Mouse (Mus musculus): ENCODE measurements at regions not wholly inside any gene's neighbourhood (a gene's known extent, or its start where the extent isn't known, plus 50 kb on each side); places are given as distances from the start of the nearest gene placed in this dataset.
A peak's percentile ranks its signal among the peaks of the same experiment; 100 is the strongest.
"Not testable (repeated sequence)": the region's sequence is repeated elsewhere in the genome, so short reads cannot be mapped to it uniquely, and the experiment has no call there.

DNA sequence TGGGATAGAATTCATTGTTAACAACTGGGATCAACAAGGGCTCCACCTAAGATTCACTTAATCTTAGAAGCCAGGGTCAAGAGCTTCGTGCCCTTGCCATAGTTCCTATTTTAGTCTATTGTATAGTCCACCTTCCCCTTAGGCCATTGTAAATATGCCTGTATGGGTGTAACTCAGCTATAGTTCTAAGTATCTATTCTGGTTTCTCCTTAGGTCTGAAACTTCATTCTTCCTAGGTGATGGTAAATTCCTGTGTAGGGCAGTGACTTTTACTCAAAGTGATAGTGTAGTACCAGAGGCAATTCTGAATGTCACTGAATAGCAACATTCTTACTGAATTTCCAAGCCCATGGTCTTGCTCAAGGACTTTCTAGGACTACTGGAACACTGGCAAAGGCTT, 989.4 kb downstream of the Ankrd7 start:
- DNase-seq, result not testable (repeated sequence)

DNA sequence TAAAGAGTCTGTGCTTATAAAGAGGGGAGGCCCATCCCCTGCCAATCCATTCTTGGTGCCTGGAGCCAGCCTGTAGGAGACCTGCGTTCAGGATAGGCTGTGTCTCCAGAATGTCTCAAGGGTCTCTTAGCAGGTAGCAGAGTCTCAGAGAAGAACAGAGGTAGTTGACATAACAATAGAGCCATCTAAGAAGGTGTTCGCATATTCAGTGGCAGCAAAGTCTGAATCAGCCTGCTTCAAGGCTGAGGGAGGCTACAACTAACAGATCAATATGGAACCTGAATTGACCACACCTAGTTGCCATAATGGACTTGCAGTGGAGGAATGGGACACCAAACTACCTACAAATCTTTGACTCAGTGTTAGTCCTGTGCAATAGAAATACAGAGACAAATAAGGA, 998.0 kb downstream of the Ankrd7 start:
- DNase-seq, result no peak

DNA sequence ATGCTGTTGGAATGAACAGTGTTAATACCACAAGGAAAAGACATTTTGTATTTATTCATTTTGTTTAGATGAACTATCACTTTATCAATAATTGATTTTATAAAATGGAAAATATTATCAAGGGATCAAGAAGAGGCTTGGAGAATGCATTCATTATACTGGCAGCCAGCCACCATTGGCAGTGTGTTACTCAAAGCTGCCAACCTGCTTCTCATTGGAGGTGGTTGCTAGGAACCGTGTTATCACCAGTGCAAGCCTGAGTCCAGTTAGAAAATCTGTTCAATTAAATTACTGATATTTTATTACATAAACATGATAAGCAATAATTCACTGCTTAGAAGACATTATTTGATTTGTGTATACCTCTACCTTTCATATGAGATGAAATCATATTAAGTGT, 1003.6 kb downstream of the Ankrd7 start:
- DNase-seq, result peak; percentile 65

DNA sequence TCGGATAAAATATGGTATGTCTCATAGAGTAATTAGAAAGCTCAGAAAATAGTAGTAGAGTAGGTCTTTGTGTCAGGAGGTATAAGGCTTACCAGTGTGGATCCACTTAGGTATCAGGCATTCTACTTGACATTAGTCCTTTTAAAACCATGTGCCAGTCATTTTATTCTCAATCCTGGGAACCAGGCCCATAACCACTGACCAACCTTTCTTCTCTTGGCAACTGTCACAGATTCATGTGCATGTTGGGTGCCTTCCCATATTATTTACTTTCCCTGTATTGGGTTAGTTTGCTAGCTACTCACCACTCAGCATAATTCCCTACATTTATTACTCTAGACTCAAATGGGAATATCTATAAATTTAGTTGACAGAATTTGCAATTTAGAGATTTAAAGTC, 1045.1 kb downstream of the Ankrd7 start:
- peak; percentile 57 for DNase-seq

DNA sequence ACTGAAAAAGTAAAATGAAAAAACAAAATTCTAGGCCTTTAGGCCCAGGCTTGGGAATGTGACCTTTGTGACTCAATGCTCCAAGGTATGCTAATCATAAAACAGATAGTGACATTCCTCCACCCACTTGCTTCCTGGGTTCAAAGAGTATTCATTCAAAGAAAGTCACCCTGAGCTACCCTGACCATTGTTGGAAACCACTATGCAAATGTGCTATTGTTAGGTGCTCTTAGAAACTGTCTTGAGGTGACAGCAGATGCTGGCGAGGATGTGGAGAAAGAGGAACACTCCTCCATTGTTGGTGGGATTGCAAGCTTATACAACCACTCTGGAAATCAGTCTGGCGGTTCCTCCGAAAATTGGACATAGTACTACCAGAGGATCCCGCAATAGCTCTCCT, 1075.7 kb downstream of the Ankrd7 start:
- DNase-seq, result not testable (repeated sequence)

DNA sequence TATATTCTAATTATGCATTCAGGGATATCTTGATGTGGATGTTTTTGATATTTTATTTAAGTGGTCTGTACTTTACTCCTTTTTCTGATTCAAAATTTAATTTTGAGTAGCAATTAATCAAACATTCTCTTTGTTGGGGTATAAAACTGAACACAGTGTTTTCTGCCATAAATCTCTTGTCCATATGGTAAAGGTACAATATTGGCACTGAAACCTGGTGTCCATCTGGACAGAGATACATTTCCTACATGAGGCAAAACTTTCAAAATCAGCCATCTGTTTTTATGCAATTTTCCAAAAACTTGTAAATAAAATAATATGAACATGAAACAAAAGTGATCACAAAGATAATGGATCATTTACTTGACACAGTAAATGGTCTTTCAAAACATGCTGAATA, 1078.2 kb downstream of the Ankrd7 start:
- DNase-seq, result peak; percentile 36

DNA sequence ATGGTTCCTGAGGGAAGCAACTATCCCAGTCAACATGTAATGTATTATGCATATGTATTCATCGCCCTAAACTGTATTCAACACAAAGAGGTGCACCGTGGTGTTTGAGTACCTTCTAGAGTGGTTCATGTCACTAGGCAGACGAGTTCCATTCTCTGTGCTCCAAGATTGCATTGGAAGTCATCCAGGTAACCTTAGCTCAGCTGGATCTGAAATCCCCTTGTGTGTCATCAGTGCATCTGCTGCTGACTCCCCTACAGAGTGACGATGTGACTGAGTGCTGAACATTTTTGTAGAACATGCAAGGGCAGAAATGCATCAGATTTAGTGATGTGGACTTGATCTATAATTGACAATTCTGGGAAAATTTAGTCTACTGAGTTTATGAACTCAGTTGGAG, 1079.6 kb downstream of the Ankrd7 start:
- DNase-seq, result peak; percentile 24

DNA sequence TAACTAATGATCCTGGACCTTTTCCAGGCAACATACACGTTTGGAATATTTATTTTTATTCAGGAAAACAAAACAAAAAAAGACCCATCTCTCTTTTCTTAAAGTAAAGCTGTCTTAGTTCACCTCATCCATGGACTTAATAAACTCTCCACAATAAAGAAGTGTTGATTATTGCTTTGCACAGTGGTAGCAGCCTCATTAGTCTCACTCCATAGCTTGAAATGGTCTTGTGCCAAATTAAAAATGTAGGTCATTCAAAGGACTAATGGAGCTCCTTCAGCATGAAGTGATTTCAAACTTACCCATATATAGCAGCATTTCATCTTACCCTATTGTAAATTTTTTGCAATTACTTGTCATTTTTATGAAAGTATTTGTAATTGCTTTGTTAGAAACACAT, 1109.8 kb downstream of the Ankrd7 start:
- DNase-seq, result no peak

DNA sequence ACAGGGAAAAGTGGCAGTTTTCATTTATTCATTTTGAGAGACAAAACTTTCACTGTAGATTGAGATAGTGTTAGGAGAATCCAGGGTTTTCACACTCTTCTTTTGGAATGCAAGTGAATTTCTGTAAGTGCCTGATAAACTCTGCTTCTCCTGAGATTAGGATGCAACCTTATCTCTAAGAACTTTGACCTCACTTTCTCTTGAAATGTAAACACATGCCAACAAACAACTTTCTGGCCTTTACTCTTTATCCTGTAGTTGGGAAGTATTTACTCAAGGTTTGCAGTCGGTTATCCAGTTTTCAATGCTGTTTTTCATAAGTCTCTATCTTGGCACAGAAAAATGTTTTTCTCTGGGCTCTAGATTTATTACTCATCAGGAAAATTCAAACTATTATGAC, 1125.7 kb downstream of the Ankrd7 start:
- DNase-seq, result no peak

DNA sequence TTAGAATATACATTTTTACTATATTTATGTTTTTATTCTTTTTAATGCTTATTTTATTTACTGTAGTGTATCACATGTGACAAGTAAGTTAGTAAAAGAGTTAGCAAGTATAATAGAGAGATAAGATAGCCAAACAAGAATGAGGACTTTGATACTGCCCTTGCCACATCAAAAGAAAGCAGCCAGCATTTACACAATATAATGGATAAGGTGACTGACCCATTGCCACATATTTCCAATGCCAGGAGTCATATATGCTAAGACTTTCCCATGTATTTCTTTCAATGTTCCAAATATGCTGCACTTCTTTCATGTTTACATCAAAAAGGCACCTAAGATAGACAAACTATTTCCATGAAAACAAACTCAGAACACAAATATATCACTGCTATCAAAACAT, 1162.3 kb downstream of the Ankrd7 start:
- DNase-seq, result no peak

DNA sequence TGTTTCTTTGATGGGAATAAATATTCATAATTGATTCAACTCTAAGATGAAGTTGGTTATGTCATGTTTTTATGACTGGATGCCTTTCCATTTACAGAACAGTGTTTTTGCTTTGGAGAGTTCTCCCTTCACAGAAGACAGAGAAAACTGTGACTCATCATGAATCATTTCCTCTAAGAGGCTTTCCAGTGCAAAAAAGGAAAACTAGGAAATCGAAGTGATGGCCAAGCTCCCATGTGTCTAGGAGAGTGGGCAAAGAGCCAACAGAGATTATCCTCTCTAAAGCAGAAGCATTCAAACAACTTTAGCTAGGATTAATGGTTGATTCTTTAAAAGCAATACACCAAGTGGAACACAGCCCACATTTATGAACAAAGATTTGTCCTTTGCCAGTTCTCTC, 1171.7 kb downstream of the Ankrd7 start:
- peak; percentile 20 for DNase-seq

DNA sequence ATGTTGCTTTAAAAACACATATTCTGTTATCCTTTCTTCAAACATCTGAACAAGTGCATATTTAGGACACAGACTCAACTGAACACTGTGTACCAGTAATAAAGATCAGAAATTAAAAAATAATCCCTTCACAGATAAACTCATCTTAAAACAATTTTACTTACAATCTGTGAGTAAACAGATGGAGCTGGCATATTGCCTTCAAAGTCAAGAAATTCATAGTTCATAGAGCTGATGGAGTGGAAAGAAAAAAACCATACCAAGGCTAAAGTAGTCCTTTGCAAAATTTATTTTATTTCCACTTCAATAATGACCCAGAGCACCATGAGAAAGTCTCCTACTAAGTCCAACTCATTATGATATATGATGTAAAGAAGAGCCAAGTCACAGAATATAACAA, 1136.6 kb upstream of the Kcnd2 start:
- DNase-seq, result no peak

DNA sequence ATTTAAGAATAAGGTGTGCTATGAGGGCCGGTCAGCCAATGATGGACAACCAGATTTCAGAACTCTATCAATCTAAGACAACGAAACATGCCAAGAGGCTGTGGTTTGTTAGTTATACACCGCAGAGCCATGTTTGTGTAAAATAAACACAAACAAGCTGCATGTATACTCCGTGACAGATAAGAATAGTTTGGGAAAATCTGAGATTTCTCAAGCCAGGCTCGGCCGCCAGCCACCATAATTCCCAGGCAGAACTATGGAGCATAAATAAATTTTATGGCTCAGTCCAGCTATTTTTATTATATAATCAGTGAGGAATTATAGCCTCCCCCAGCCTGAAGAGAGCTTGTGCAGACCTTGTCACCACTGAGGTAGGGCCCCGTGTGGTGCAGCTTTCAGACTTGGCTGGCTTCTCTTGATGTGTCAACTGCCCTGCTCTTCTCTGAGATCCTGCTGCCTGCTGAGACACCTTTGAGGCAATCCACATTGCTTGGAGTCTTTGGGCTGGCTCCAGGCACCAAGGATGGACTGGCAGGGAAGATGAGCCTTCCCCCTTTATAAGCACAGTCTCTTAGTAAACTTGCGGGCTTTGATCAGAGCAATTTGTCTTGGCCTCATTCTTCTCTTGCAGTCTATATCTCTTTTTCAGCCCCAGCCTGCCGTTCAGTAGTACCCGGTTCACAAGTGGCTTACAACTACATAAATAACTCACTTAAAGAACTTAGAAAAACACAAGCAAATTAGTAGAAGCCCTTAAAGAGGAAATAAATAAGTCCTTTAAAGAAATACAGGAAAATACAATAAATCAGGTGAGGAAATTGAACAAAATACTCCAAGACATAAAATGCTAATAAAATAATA, 1123.0 kb upstream of the Kcnd2 start:
- peak; percentile 88 for DNase-seq

DNA sequence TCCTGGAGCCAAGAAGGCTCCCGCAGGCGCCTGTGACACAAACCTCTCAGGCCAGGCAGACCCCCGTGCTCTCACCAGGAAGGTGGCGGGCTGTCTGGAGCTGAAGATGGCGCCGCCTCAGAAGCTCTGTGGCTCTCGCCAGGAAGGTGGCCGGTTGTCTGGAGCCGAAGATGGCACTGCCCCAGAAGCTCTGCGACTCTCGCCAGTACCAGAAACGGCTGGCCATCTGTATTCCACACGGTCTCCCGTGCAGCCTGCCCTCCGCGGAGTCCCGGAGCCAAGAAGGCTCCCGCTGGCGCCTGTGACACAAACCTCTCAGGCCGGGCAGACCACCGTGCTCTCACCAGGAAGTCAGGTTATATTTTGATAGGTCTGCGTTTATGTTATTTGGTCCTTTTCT, 1081.3 kb upstream of the Kcnd2 start:
- DNase-seq, result peak; percentile 72

DNA sequence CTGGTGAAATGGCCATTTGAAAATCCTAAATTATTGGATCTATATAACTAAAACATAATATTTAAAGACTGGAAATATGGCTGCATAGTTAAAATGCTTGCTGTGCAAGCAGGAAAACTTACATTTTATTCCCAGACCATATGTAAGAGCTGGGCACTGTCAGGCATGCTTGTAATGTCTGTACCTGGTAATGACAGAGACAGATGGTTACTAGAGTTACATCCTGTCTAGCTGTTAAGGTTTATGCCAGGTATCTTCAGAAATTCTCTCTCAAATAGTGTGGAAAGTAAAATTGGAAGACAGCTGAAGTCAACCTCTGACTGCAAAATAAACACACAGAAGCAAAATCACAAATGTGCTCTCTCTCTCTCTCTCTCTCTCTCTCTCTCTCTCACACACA, 1077.8 kb upstream of the Kcnd2 start:
- peak; percentile 43 for DNase-seq

Data from cerebellum, adult 11-12 months (tissue).